Mouse (Mus musculus) layer of hippocampus, postnatal 36 days (tissue): ENCODE results near the gene Fkbp11. TPM values are rescaled to one million over a fixed set of nuclear protein-coding genes. Genes with fewer than 3 reads are reported as not detected.

Experiments used
- DNase-seq, 2 experiments: peaks; one replicate each; pipeline ENCODE4 v3.0.0; 2022
- total RNA-seq, 2 experiments: library from RNA; stranded (reverse); gene quantifications; 2 replicates each; pipeline ENCODE4 v1.2.3; 2021

Fkbp11 gene
- total RNA-seq, 2 experiments from 2014 or later: 0.88 to 1.0 TPM

GRCm38 (mm10) chr15:98692171-98692715, 35.8 kb downstream of the Fkbp11 start:
- no peak for DNase-seq

DNA sequence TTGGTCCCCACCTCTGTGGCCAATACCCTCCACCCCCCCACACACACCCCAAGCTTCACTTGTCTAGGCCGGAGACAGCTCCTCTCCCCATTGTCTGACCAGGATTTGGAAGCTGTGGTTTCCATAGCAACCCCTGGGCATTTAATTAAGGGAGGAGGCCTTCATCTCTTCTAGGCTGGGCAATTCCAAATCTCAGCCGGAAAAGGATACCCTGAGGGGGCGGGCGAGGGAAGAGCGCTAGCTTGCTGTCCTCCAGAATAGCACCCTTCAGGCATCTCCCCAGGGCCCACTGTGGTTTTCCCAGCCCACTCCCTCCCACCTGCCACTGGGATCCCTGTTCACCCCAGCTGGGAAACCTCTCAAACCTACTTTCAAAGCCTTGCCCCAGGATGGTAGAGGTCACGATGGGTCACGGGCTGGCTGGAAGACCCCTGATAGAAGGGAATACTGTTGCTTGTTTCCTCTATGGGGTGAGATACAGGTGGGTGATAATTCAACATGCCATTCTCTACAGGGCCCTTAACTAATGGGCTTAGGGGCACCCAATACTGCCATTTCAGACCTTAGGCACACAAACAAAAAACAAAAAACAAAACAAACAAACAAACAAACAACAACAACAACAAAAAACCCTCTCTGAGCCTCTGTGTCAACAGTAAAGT, 36.4 kb downstream of the Fkbp11 start:
- DNase-seq: no peak

DNA sequence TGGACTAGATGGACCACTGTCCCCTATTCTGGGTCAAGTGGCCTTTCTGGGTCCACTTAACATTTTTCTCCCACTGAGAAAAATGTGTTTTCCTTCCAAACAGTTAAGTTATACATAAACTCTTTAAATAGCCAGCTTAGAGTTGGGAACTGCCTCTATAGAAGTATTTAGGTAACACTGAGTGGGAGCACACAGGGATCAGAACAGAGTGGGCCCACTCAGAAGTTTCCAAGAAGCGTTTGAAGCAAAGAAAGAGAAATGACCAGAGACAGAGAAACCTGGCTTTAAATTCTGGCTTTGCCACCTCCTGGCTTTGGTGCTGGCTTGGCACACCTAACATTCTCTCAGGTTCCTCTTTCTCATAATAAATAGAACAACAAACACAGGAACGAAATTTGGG, 38.3 kb downstream of the Fkbp11 start:
- no peak for DNase-seq

DNA sequence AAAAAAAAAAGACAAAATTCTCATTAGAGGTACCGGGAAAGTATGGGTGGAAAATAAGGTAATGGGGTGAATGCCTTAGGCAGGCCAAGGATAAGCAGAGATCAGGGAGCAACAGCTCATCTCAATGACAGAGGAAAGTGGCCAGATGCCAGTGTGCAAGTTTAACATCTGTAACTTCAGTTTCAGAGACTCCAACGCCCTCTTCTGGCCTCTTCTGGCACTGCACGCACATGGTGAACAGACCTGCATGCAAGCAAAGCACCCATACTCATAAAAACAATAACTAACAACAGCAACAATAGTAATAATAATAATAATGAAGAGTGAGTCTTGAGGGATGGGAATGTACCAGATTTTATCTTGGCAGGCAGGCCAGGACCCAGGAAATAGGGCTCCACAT, 42.1 kb downstream of the Fkbp11 start:
- DNase-seq: no peak

DNA sequence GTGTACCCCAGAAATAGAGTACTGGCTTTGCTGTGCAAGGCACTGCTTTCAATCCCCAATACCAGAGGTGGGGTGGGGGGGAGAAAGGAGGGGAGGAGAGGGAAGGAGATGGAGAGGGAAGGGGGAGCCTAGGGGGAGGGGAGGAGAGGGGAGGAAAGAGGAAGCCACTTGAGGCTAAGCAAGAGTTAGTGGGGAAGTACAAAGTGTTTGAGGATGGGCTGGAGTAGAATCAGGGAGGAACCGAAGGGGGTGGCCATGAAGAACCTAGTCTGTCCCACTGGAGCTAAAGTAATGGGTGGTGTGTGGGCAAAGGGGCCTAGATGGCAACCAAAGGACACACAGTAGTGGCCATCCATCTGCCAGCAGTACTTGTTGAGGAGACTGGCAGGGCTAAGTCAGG, 44.3 kb downstream of the Fkbp11 start:
- no peak for DNase-seq

DNA sequence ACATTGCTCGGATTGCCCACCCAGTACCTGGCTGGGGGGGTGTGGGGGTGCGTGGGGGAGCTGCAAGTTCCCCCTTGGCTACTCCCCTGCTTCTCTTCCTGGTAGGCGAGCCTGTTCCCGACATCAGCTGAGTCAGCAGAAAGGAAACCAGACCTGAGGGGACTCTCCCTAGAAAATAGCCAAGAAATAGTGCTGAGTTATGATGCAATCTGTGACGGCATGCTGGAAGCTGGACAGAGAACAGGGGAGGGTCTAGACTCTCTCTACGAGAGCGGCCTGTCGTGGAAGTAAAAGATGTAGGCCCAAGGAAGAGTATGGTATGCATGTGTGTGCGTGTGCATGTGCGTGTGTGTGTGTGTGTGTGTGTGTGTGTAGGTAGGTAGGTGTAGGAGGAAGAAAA, 44.8 kb downstream of the Fkbp11 start:
- DNase-seq: no peak

DNA sequence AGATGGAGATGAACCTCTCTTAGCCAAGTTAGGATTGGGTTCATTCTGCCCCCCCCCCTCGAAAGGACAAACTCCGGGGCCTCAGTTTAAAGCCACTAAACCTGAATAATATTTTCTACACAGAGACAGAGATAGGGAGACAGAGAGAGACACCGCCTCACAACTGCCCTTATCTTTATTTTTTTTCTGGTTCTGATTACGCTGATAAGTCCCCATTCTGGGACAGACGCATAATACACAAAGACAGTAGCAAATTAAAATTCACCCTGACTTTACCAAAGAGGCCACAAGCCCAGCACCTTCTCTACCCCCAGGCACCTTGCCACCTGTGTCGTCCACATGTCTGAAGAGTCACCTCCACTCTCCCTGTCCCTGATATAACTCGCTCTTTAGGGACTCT, 46.4 kb downstream of the Fkbp11 start:
- no peak for DNase-seq

GRCm38 (mm10) chr15:98680660-98681059, 47.3 kb downstream of the Fkbp11 start:
- no peak for DNase-seq

DNA sequence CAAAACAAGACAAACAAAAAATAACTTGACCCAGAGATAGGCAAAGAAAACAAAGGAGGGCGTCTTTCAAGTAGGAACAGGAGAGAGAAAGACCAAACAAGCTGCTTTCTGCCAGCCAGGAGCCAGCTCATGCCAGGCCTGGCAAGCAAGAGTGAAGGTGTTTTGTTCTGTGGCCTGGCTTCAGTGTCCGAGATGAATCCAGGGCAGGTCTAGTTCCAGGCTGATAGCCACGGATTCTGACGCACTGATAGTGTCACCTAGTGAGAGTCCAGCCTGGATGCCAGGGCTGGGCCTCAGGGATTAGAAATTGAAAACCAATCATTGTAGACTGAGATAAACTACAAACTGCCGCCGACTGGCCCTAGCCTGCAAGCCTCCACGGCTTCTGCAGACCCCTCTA, 50.0 kb downstream of the Fkbp11 start:
- DNase-seq: no peak

GRCm38 (mm10) chr15:98676940-98677728, 50.9 kb downstream of the Fkbp11 start, which contains the start of gene Rnd1:
TSS of gene Rnd1 (minus strand) at chr15:98677461.
- DNase-seq: peak; percentile 84

- no peak for DNase-seq
Measured at GRCm38 (mm10) chr15:98676471-98676870, 51.5 kb downstream of the Fkbp11 start.

GRCm38 (mm10) chr15:98675634-98676250, 52.3 kb downstream of the Fkbp11 start:
- no peak for DNase-seq

DNA sequence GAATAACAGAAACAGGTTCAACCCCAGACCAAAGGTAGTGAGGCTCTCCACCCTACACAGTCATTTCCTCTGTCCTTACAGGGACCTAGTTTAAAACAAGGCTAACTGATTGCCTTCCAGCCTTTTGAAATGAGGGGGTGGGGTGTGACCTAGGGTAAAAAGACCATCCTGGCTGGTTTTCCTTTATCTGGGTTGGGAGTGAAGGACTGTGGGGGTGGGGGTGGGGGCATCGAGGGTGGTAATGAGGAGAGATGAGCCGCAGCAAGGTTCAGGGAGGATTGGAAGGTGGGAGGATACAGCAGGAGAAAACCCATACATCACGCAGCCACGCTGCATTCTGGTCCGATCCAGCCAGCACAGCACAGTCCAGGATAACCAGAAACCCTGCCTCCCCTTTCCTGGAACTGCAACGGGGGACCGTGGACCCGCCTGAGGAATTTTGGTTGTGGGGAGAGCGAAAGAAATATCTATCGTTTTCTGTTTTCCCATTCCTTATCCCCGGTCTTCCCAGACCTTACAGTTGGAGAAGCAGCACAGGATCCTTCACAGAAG, 52.9 kb downstream of the Fkbp11 start:
- no peak for DNase-seq

Other genes starting within 250 kb of the Fkbp11 start
- gene Lalba, start 245.5 kb downstream of the Fkbp11 start, total RNA-seq: not detected
- gene Olfr279, start 235.8 kb downstream of the Fkbp11 start, total RNA-seq: not detected
- gene Kansl2, start 193.9 kb downstream of the Fkbp11 start, total RNA-seq: 10 to 100 TPM; 62.6 to 64.2 TPM
- 10 to 100 TPM; 37.5 to 49.6 TPM for gene Ccnt1, start 157.3 kb downstream of the Fkbp11 start, total RNA-seq
- gene 4930415O20Rik, start 157.2 kb downstream of the Fkbp11 start, total RNA-seq: not detected
- gene Adcy6, start 118.1 kb downstream of the Fkbp11 start, total RNA-seq: 10 to 100 TPM; 43.7 to 48.8 TPM
- 100 to 1,000 TPM; 198 to 206 TPM for gene Cacnb3, start 97.4 kb downstream of the Fkbp11 start, total RNA-seq
- gene Ddx23, start 65.3 kb downstream of the Fkbp11 start, total RNA-seq: 10 to 100 TPM; 87.5 to 92.0 TPM
- 1 to 10 TPM; 7.2 to 7.6 TPM for gene Rnd1, start 50.7 kb downstream of the Fkbp11 start, total RNA-seq
- 10 to 100 TPM in 1 of 2 experiments, 1 to 10 TPM in 1; 8.0 to 10.1 TPM for gene Ccdc65, start 20.0 kb downstream of the Fkbp11 start, total RNA-seq
- 100 to 1,000 TPM; 792 to 841 TPM for gene Arf3, start 35.0 kb upstream of the Fkbp11 start, total RNA-seq
- gene Wnt10b, start 50.0 kb upstream of the Fkbp11 start, total RNA-seq: under 1 TPM; 0.42 to 0.61 TPM
- not detected for gene Wnt1, start 61.7 kb upstream of the Fkbp11 start, total RNA-seq
- 1,000 to 10,000 TPM; 1,665 to 1,670 TPM for gene Ddn, start 81.3 kb upstream of the Fkbp11 start, total RNA-seq
- 10 to 100 TPM; 49.0 to 52.5 TPM for gene Prkag1, start 103.3 kb upstream of the Fkbp11 start, total RNA-seq
- 100 to 1,000 TPM in 1 of 2 experiments, 10 to 100 TPM in 1; 81.4 to 101 TPM for gene Kmt2d, start 143.0 kb upstream of the Fkbp11 start, total RNA-seq
- 1 to 10 TPM; 6.8 to 7.0 TPM for gene Rhebl1, start 166.3 kb upstream of the Fkbp11 start, total RNA-seq
- under 1 TPM; 0.12 to 0.15 TPM for gene Dhh, start 170.3 kb upstream of the Fkbp11 start, total RNA-seq
- gene Lmbr1l, start 190.0 kb upstream of the Fkbp11 start, total RNA-seq: 10 to 100 TPM; 16.4 to 22.6 TPM
- 100 to 1,000 TPM; 469 to 520 TPM for gene Tuba1b, start 206.4 kb upstream of the Fkbp11 start, total RNA-seq
- not detected for gene Gm49450, start 225.4 kb upstream of the Fkbp11 start, total RNA-seq
- 100 to 1,000 TPM; 868 to 949 TPM for gene Tuba1a, start 225.5 kb upstream of the Fkbp11 start, total RNA-seq